Mouse (Mus musculus) adrenal gland (tissue): ENCODE measurements around the gene Cdh24.

Experiments used
- intact Hi-C: fragments of 180-260 bp; cut with DNase I; formaldehyde crosslinking; loops from one replicate; pipeline ENCODE4 v1.15.1; 2025
- long read RNA-seq, 2 experiments: library from polyadenylated mRNA; unstranded; transcript quantifications; one replicate each; pipeline ENCODE4 v2.0.0; 2020; ENCODE audit warnings: borderline replicate concordance in 1 of 2; ENCODE audit not compliant: insufficient replicate concordance in 1 of 2

The Cdh24 gene
- long read RNA-seq, experiment 1 = 0 reads
- long read RNA-seq, experiment 2 = 0 reads

GRCm38 (mm10) chr14:54641305-54641969 is at the start of gene Cdh24:
TSS of gene Cdh24 (minus strand) at chr14:54641364.
- intact Hi-C loops = loop anchor here (5.0 kb wide), 1 partner anchor 74 kb away; no protein-coding TSS in a partner anchor

- intact Hi-C loops = no loop called here
These were observed 46.1 kb upstream of the Cdh24 start for GRCm38 (mm10) chr14:54687251-54687650.

- intact Hi-C loops = no loop called here
These were observed 45.5 kb upstream of the Cdh24 start, which contains the start of gene Acin1 for GRCm38 (mm10) chr14:54686522-54687143. TSS of gene Acin1 (minus strand) at chr14:54686931.

GRCm38 (mm10) chr14:54686063-54686521 is 44.9 kb upstream of the Cdh24 start, which contains the start of gene 1700123O20Rik:
TSS of gene 1700123O20Rik (plus strand) at chr14:54686216.
- intact Hi-C loops = no loop called here

- intact Hi-C loops = no loop called here
These were observed 44.3 kb upstream of the Cdh24 start for GRCm38 (mm10) chr14:54685471-54685870.

- intact Hi-C loops = no loop called here
These were observed 41.2 kb upstream of the Cdh24 start for GRCm38 (mm10) chr14:54682396-54682795.

- intact Hi-C loops = no loop called here
These were observed 37.6 kb upstream of the Cdh24 start for GRCm38 (mm10) chr14:54678657-54679304.

GRCm38 (mm10) chr14:54676290-54676689 is 35.1 kb upstream of the Cdh24 start:
- intact Hi-C loops = no loop called here

- intact Hi-C loops = no loop called here
These were observed 33.2 kb upstream of the Cdh24 start for GRCm38 (mm10) chr14:54674317-54674716.

- intact Hi-C loops = loop anchor here (5.0 kb wide), 1 partner anchor 33 kb away; no protein-coding TSS in a partner anchor
These were observed 28.2 kb upstream of the Cdh24 start for GRCm38 (mm10) chr14:54669381-54669780.

GRCm38 (mm10) chr14:54664477-54665222 is 23.5 kb upstream of the Cdh24 start:
- intact Hi-C loops = loop anchor here (5.0 kb wide), 1 partner anchor 38 kb away; no protein-coding TSS in a partner anchor

- intact Hi-C loops = no loop called here
These were observed 18.8 kb upstream of the Cdh24 start for GRCm38 (mm10) chr14:54660009-54660408.

GRCm38 (mm10) chr14:54653496-54653895 is 12.3 kb upstream of the Cdh24 start:
- intact Hi-C loops = no loop called here

- intact Hi-C loops = no loop called here
These were observed 11.6 kb upstream of the Cdh24 start for GRCm38 (mm10) chr14:54652787-54653186.

- intact Hi-C loops = no loop called here
These were observed 10.4 kb upstream of the Cdh24 start for GRCm38 (mm10) chr14:54651556-54651955.

- intact Hi-C loops = loop anchor here (1.0 kb wide), 1 partner anchor 48 kb away; no protein-coding TSS in a partner anchor
These were observed 9.7 kb upstream of the Cdh24 start for GRCm38 (mm10) chr14:54650621-54651454.

- intact Hi-C loops = no loop called here
These were observed 6.7 kb upstream of the Cdh24 start for GRCm38 (mm10) chr14:54647900-54648299.

GRCm38 (mm10) chr14:54646898-54647636 is 5.9 kb upstream of the Cdh24 start:
- intact Hi-C loops = no loop called here

- intact Hi-C loops = no loop called here
These were observed 5.3 kb upstream of the Cdh24 start for GRCm38 (mm10) chr14:54646455-54646854.
